Mouse (Mus musculus) midbrain, embryonic 11.5 days (tissue): ENCODE data around the gene Mpped2. TPM values are rescaled to one million over a fixed set of nuclear protein-coding genes. Genes with fewer than 3 reads are reported as not detected.
A peak's percentile ranks its signal among the peaks of the same experiment; 100 is the strongest.

Experiments
- ATAC-seq: fragments of 200-750 bp; cut with Nextera tagmentation; 2 replicates; pipeline ENCODE4 v1.8.0; 2017; ENCODE audit warnings: moderate TSS enrichment, moderate library complexity; ENCODE audit not compliant: low FRiP score
- DNase-seq: peaks from one replicate; pipeline ENCODE4 v3.0.0; 2015; ENCODE audit warnings: low spot score; ENCODE audit errors: missing footprints
- H3K27ac ChIP-seq: fragments of 300-500 bp; sonication (generic); 2 replicates; pipeline ENCODE4 v1.5.1; 2014; ENCODE audit warnings: low read depth, low read length
- H3K27me3 ChIP-seq: fragments of 300-500 bp; sonication (generic); 2 replicates; pipeline ENCODE4 v1.6.1; 2014; ENCODE audit warnings: mild to moderate bottlenecking, low read length, moderate library complexity, mixed read lengths; ENCODE audit not compliant: control insufficient read depth, insufficient read depth
- H3K36me3 ChIP-seq: fragments of 300-500 bp; sonication (generic); 2 replicates; pipeline ENCODE4 v1.6.1; 2014; ENCODE audit warnings: mild to moderate bottlenecking, low read length, moderate library complexity, mixed read lengths; ENCODE audit not compliant: control insufficient read depth, insufficient read depth
- H3K4me1 ChIP-seq: fragments of 300-500 bp; sonication (generic); 2 replicates; pipeline ENCODE4 v1.6.1; 2014; ENCODE audit warnings: low read length; ENCODE audit not compliant: control insufficient read depth, insufficient read depth
- H3K4me2 ChIP-seq: fragments of 300-500 bp; sonication (generic); 2 replicates; pipeline ENCODE4 v1.6.1; 2014; ENCODE audit warnings: mild to moderate bottlenecking, moderate library complexity
- H3K4me3 ChIP-seq: fragments of 300-500 bp; sonication (generic); 2 replicates; pipeline ENCODE4 v1.5.1; 2014; ENCODE audit warnings: low read depth, low read length
- H3K9ac ChIP-seq: fragments of 300-500 bp; sonication (generic); 2 replicates; pipeline ENCODE4 v1.6.1; 2014; ENCODE audit warnings: low read length
- H3K9me3 ChIP-seq: fragments of 300-500 bp; sonication (generic); 2 replicates; pipeline ENCODE4 v1.6.1; 2016; ENCODE audit warnings: low read length; ENCODE audit not compliant: control insufficient read depth
- WGBS: fragments of 180-500 bp; shearing (Covaris S2); extraction: QIAGEN DNeasy Blood & Tissue Kit; methylation state at CpG from one replicate; pipeline ENCODE4 v1.1.7; 2014; 5-methylcytosine and 5-hydroxymethylcytosine counted together
- polyA plus RNA-seq: library from polyadenylated mRNA; unstranded; fragments of >200 nt; fragmentation: Nextera tagmentation; extraction: Ambion mirVana; gene quantifications from 2 replicates; pipeline ENCODE4 v1.2.1, GENCODE M21; 2014

The Mpped2 gene
- polyA plus RNA-seq, 1 experiment from 2014 or later, result 43.9 TPM

GRCm38 (mm10) chr2:106789694-106790328, 96.7 kb downstream of the Mpped2 start:
- no peaks in the 10 kb centered on the region for H3K36me3 ChIP-seq
- H3K27ac ChIP-seq, result no peak overlapping the region
- H3K4me3 ChIP-seq, result no peak overlapping the region
- no peaks in the 10 kb centered on the region for H3K27me3 ChIP-seq
- H3K4me2 ChIP-seq, result no peak overlapping the region
- no peaks in the 10 kb centered on the region for H3K9me3 ChIP-seq
- ATAC-seq (no peak), DNase-seq (no peak)
- no peak overlapping the region for H3K9ac ChIP-seq
- WGBS, result 62% methylated on average over 5 of the region's 5 CpGs
- peaks cover 4% of the 10 kb centered on the region; the same call in 1 of the 2 replicates for H3K4me1 ChIP-seq

- Histone ChIP-seq H3K27me3 (no peaks in the 10 kb centered on the region), H3K4me1 (peaks cover 4% of the 10 kb centered on the region; the same call in 1 of the 2 replicates), H3K9ac (no peak overlapping the region), H3K4me2 (no peak overlapping the region), H3K9me3 (no peaks in the 10 kb centered on the region), H3K4me3 (no peak overlapping the region), H3K27ac (no peak overlapping the region), H3K36me3 (no peaks in the 10 kb centered on the region)
- no peak for DNase-seq
- no peak for ATAC-seq
- WGBS, result 43% methylated on average over 3 of the region's 3 CpGs
Measured at GRCm38 (mm10) chr2:106790329-106790701, 97.2 kb downstream of the Mpped2 start.

GRCm38 (mm10) chr2:106796246-106796645, 103.2 kb downstream of the Mpped2 start:
- DNase-seq, result no peak
- peak; percentile 19; the same call in 1 of the 2 replicates for ATAC-seq
- 10% methylated on average over 7 of the region's 7 CpGs for WGBS
- Histone ChIP-seq H3K4me2 (no peak overlapping the region; the same call in 1 of the 2 replicates), H3K9ac (no peak overlapping the region), H3K4me1 (peaks cover 22% of the 10 kb centered on the region), H3K27me3 (0 out of 2 replicates have a peak, but pooled peaks cover 2% of the 10 kb centered on the region), H3K27ac (no peak overlapping the region), H3K4me3 (no peak overlapping the region), H3K36me3 (no peaks in the 10 kb centered on the region), H3K9me3 (no peaks in the 10 kb centered on the region)

GRCm38 (mm10) chr2:106797855-106798254, 104.8 kb downstream of the Mpped2 start:
- Histone ChIP-seq H3K27me3 (0 out of 2 replicates have a peak, but pooled peaks cover 2% of the 10 kb centered on the region), H3K9me3 (no peaks in the 10 kb centered on the region), H3K36me3 (no peaks in the 10 kb centered on the region), H3K9ac (no peak overlapping the region), H3K4me2 (no peak overlapping the region), H3K27ac (no peak overlapping the region), H3K4me1 (peaks cover 22% of the 10 kb centered on the region), H3K4me3 (no peak overlapping the region)
- WGBS, result 11% methylated on average over 3 of the region's 3 CpGs
- ATAC-seq (peak; percentile 88), DNase-seq (no peak)

GRCm38 (mm10) chr2:106798824-106799223, 105.8 kb downstream of the Mpped2 start:
- Histone ChIP-seq H3K9me3 (no peaks in the 10 kb centered on the region), H3K36me3 (no peaks in the 10 kb centered on the region), H3K27me3 (0 out of 2 replicates have a peak, but pooled peaks cover 2% of the 10 kb centered on the region), H3K4me2 (no peak overlapping the region), H3K4me3 (no peak overlapping the region), H3K27ac (no peak overlapping the region), H3K4me1 (peaks cover 22% of the 10 kb centered on the region), H3K9ac (no peak overlapping the region)
- 43% methylated on average over 4 of the region's 4 CpGs for WGBS
- no peak for DNase-seq
- no peak for ATAC-seq

- DNase-seq (no peak), ATAC-seq (no peak)
- WGBS, result 83% methylated on average over 3 of the region's 3 CpGs
- Histone ChIP-seq H3K4me1 (no peaks in the 10 kb centered on the region), H3K27me3 (no peaks in the 10 kb centered on the region), H3K4me3 (no peak overlapping the region), H3K4me2 (no peak overlapping the region), H3K9ac (no peak overlapping the region), H3K27ac (no peak overlapping the region), H3K9me3 (no peaks in the 10 kb centered on the region), H3K36me3 (no peaks in the 10 kb centered on the region)
Measured at GRCm38 (mm10) chr2:106815898-106816297, 122.8 kb downstream of the Mpped2 start.

- DNase-seq (no peak), ATAC-seq (no peak)
- Histone ChIP-seq H3K27me3 (no peaks in the 10 kb centered on the region), H3K9me3 (no peaks in the 10 kb centered on the region), H3K4me3 (no peak overlapping the region), H3K4me1 (peaks cover 13% of the 10 kb centered on the region), H3K36me3 (no peaks in the 10 kb centered on the region), H3K27ac (no peak overlapping the region), H3K9ac (no peak overlapping the region), H3K4me2 (no peak overlapping the region)
- WGBS, result 72% methylated on average over 8 of the region's 8 CpGs
Measured at GRCm38 (mm10) chr2:106821292-106821691, 128.2 kb downstream of the Mpped2 start.

- Histone ChIP-seq H3K9ac (no peak overlapping the region), H3K4me2 (no peak overlapping the region), H3K27me3 (no peaks in the 10 kb centered on the region), H3K9me3 (no peaks in the 10 kb centered on the region), H3K36me3 (no peaks in the 10 kb centered on the region), H3K27ac (no peak overlapping the region), H3K4me1 (peaks cover 13% of the 10 kb centered on the region), H3K4me3 (no peak overlapping the region)
- DNase-seq (no peak), ATAC-seq (peak; percentile 4; the same call in 1 of the 2 replicates)
- WGBS, result 56% methylated on average over 6 of the region's 6 CpGs
Measured at GRCm38 (mm10) chr2:106821883-106822282, 128.8 kb downstream of the Mpped2 start.

- Histone ChIP-seq H3K9me3 (no peaks in the 10 kb centered on the region), H3K36me3 (no peaks in the 10 kb centered on the region), H3K4me1 (peaks cover 13% of the 10 kb centered on the region), H3K4me2 (no peak overlapping the region), H3K9ac (no peak overlapping the region), H3K4me3 (no peak overlapping the region), H3K27ac (no peak overlapping the region), H3K27me3 (no peaks in the 10 kb centered on the region)
- ATAC-seq (peak; percentile 70), DNase-seq (no peak)
- 7% methylated on average over 5 of the region's 5 CpGs for WGBS
Measured at GRCm38 (mm10) chr2:106822540-106822939, 129.5 kb downstream of the Mpped2 start.
